Mouse (Mus musculus): ENCODE data around the gene Gm21992.

Gene Gm21992

GRCm38 (mm10) chr19:4698205-4698677, 113.2 kb downstream of the Gm21992 start, which contains the start of gene Gm960:
Gene Gm960 (minus strand): TSS chr19:4698668.
- Histone ChIP-seq H3K9me3 (ENCODE audit: low read length) (no peaks in the 10 kb centered on the region), H3K27me3 (ENCODE audit: insufficient read depth, low read length) (peaks cover 68% of the 10 kb centered on the region), H3K4me3 (replicated peaks; ENCODE audit: low read length) (peak within 1 kb of the TSS; percentile 81), H3K4me1 (replicated peaks; ENCODE audit: low read depth, low read length) (peaks cover 18% of the 10 kb centered on the region), H3K36me3 (ENCODE audit: insufficient read depth, low read length) (no peaks in the 10 kb centered on the region)
- TF ChIP-seq NANOG (IDR thresholded peaks at IDR 0.05; ENCODE audit: borderline replicate concordance, low read length): no peak

- no peaks in the 10 kb centered on the region for H3K36me3 ChIP-seq (ENCODE audit: insufficient read depth, low read length)
- peaks cover 66% of the 10 kb centered on the region for H3K27me3 ChIP-seq (ENCODE audit: insufficient read depth, low read length)
- no peak for TF ChIP-seq POU5F1 (IDR thresholded peaks at IDR 0.05; ENCODE audit: borderline replicate concordance, low read length)
- TF ChIP-seq NANOG (IDR thresholded peaks at IDR 0.05; ENCODE audit: borderline replicate concordance, low read length): no peak
- no peak for TF ChIP-seq CTCF (conservative IDR thresholded peaks at IDR 0.05; ENCODE audit: low read length)
- H3K4me3 ChIP-seq (replicated peaks; ENCODE audit: low read length): peak overlapping the region; percentile 81
- peaks cover 18% of the 10 kb centered on the region for H3K4me1 ChIP-seq (replicated peaks; ENCODE audit: low read depth, low read length)
- no peaks in the 10 kb centered on the region for H3K9me3 ChIP-seq (ENCODE audit: low read length)
These were observed 113.7 kb downstream of the Gm21992 start for GRCm38 (mm10) chr19:4697721-4698120.

DNA sequence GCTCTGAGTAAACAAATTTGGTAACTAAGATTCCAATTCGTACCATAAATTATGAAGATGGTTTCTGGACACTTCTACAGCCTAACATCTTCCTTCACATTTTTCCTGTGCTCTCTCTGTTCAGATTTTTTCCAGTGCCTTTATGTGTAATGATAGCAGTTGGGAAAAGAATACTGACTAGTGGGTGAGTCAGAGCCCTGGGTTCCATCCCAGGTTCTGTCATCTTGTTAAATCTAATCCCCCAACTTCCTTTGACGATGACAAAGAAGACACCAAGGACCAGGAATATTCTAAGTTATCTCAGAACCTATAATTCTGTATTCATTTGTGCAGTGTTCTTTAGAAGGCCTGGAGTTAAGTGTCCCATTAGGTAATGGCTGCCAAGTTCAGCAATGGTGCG, 114.3 kb downstream of the Gm21992 start:
- peaks cover 60% of the 10 kb centered on the region for H3K27me3 ChIP-seq (ENCODE audit: insufficient read depth, low read length)
- TF ChIP-seq CTCF (conservative IDR thresholded peaks at IDR 0.05; ENCODE audit: low read length) (no peak), POU5F1 (IDR thresholded peaks at IDR 0.05; ENCODE audit: borderline replicate concordance, low read length) (no peak), NANOG (IDR thresholded peaks at IDR 0.05; ENCODE audit: borderline replicate concordance, low read length) (no peak)
- H3K36me3 ChIP-seq (ENCODE audit: insufficient read depth, low read length): no peaks in the 10 kb centered on the region

DNA sequence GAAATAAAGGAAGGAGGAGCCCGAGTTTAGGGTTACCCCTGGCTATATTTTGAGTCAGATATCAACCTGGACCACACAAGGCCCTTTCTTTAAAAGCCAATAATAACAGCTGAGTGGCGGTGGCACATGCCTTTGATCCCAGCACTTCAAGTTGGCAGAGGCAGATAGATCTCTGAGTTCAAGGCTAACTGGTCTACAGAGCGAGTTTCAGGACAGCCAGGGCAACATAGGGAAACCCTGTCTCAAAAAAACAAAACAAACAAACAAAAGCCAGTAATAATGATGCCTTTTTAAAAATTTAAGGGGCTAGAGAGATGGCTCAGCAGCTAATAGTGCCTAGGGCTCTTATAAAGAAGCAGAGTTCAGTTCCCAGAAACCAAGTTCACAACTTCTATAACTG, 117.1 kb downstream of the Gm21992 start:
- H3K4me1 ChIP-seq (replicated peaks; ENCODE audit: low read depth, low read length): peaks cover 14% of the 10 kb centered on the region
- no peaks in the 10 kb centered on the region for H3K9me3 ChIP-seq (ENCODE audit: low read length)
- H3K27me3 ChIP-seq (ENCODE audit: insufficient read depth, low read length): peaks cover 44% of the 10 kb centered on the region
- no peaks in the 10 kb centered on the region for H3K36me3 ChIP-seq (ENCODE audit: insufficient read depth, low read length)
- H3K4me3 ChIP-seq (replicated peaks; ENCODE audit: low read length): no peak overlapping the region
- no peak for TF ChIP-seq POU5F1 (IDR thresholded peaks at IDR 0.05; ENCODE audit: borderline replicate concordance, low read length)
- no peak for TF ChIP-seq NANOG (IDR thresholded peaks at IDR 0.05; ENCODE audit: borderline replicate concordance, low read length)
- TF ChIP-seq CTCF (conservative IDR thresholded peaks at IDR 0.05; ENCODE audit: low read length): no peak

More for the DNA sequence above, 114.3 kb downstream of the Gm21992 start:
- H3K4me1 ChIP-seq (replicated peaks; ENCODE audit: low read depth, low read length): peaks cover 18% of the 10 kb centered on the region
- no peak overlapping the region for H3K4me3 ChIP-seq (replicated peaks; ENCODE audit: low read length)
- no peaks in the 10 kb centered on the region for H3K9me3 ChIP-seq (ENCODE audit: low read length)
